Mouse (Mus musculus) retina, adult 2 months (tissue): ENCODE data around the gene Lrrc3c.

Source experiments
- DNase-seq: peaks from one replicate; pipeline ENCODE4 v3.0.0-alpha.2; 2012; ENCODE audit warnings: low read depth, low spot score

Lrrc3c gene

DNA sequence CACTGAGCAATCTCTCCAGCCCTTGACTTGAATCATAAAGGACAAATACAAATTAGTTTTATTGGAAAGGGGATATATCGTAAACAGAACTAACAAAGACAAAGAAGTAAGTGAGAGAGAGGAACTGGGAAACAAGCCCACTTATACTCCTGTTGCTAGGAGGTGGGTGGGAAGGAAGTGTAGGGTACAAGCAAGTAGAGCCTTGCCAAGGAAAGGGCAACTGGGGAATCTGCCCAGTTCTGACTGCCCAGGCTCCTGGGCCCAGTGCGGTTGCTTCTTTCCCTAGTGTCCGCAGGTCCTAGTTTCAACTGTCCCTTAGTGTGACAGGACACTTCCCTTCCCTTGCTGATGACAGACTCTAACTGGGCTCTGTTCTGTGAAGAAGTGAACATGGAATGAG is 30.6 kb downstream of the Lrrc3c start:
- no peak for DNase-seq

DNA sequence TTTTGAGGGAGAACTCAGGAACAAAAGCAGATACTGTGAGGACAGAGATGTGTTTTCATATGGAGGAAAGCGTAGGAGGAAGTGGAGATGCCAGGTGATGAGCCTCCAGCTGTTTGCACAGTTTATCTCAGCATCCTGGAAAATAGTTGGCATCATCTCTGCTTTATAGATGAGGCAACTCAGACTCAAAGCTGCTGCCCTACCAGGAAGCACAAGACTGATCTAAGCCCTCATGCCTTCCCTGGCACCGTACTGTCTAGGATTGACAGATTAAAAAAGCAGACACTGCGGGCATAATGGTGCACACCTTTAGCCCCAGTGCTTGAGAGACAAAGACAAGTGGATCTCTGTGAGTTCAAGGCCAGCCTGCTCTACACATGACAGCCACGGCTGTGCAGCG is 32.6 kb downstream of the Lrrc3c start:
- no peak for DNase-seq

DNA sequence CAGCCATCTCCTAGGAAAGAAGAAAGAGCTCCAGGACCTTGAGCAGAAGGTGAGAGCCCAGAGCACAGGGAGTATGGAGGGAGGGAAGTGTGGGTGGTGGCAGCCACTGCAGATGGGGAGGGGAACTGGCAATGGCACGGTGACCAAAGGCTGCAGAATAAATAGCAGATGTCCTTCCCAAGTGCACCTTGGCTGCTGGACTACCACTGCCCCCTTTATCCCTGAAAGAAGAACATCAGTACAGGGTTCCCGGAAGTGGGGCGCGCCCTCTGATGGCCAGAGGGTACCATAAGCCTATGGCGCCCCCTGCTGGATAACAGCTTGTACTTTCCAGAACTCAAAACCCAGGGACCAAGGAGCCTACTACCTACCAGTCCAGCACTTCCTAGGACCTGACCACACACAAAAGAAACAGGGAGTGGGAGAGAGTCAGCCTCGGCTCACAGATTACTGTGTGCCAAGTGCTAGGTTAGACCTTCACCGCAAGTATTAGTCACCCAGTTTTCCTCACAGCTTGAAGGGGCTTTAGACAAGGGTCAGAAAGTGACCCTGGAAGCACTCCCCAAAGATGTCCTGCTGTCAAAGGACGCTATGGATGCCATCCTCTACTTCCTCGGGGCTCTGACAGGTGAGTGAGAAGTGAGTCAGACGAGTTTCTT is 37.4 kb downstream of the Lrrc3c start:
- DNase-seq: peak; percentile 23

DNA sequence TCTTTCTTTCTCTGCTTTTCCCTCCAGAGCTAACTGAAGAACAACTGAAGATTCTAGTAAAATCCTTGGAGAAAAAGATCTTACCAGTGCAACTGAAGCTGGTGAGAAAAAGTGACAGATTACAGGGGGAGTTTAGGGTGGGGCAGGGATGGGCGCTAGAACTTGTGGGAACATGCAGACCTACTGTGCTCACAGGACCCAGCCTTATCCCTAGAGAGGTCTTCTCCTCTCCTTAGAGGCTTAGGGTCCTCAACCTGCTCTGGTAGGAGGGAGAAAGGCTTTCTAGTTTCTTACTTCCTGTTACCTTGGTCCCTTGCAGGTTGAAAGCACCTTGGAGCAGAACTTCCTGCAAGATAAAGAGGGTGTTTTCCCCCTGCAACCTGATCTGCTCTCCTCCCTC is 39.4 kb downstream of the Lrrc3c start:
- DNase-seq: no peak

DNA sequence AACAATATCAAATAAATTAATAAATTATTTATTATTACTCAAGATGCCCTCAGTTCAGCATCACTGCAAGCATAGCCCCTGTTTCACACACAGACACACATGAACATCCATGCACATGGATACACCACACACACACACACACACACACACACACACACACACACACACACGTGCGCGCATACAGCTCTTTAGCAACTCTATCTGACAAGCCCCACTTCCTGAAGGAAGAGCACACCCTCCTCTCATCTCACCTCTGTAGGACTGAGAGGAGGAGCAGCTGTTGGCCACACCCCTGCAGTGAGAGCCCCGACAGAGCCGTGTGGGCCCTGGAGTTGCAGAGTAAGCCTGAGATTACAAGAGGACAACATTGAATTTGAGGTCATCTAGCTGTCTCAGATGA is 42.0 kb downstream of the Lrrc3c start:
- no peak for DNase-seq

DNA sequence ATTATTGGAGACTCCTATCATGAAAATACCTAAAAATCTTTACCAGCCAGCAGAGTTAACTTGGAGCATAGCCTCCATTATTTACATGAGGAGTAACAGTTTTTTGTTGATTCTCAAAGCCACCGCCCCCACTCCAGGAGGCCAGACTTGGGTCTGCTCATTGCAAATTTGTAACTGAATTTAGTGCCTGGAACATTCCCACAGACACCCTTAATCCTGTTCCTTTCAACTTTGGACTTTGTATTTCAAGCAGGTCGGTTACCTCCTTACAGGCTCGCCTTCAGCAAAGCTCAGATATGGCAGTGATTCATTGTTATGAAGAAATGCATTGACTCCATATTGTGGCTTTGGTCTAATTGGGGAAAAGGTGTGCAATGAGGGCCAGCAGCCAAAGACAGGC is 46.7 kb downstream of the Lrrc3c start:
- no peak for DNase-seq

DNA sequence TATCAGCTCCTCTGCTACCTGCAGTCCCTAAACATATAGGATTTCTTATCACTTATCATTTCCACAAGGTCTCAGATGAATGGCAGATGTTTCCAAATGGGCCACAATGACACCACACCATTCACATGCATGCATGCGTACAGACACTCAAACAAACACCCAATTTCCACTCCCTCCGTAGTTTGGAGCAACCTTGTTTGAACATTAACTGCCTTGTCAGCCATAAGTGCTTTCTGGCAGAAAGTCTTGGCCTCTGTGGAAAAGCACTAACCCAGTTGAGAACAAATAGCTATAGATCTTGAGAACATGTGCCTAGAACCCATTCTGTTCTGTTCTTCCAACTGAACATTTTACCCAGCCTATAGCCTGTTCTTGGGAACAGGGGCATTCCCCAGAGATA is 47.9 kb downstream of the Lrrc3c start:
- DNase-seq: no peak

DNA sequence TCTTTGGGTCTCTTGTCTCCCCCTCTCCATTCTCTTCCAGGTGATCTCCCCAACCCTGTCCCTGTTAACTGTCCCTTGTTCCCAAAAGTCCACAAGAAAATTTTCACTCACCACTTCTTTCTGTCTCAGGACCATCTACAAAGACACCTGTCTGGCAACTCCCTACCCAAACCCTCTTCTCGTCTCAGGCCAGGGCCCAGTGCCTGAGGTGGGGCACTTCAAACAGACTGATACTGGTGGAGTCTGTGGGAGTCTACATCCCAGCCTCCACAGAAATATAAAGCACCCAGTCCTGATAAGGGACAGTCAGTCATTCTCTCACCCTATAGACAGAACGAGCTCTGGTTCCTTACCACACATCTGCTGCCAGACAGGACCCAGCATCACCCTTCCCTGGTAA is 48.4 kb downstream of the Lrrc3c start, which contains the start of gene Gsdma2:
TSS of gene Gsdma2 (plus strand) at position 301 of the 400 bp plus-strand sequence.
- no peak for DNase-seq
